Mouse (Mus musculus) forebrain, embryonic 15.5 days (tissue): ENCODE data around the gene Trim17. TPM values are rescaled to one million over a fixed set of nuclear protein-coding genes. Genes with fewer than 3 reads are reported as not detected.
A peak's percentile ranks its signal among the peaks of the same experiment; 100 is the strongest.

Experiments used
- ATAC-seq: fragments of 200-750 bp; cut with Nextera tagmentation; replicated peaks from 2 replicates; pipeline ENCODE4 v1.8.0; 2017; ENCODE audit warnings: mild to moderate bottlenecking, moderate TSS enrichment, moderate library complexity
- H3K27ac ChIP-seq: fragments of 300-500 bp; sonication (generic); replicated peaks from 2 replicates; pipeline ENCODE4 v1.5.1; 2015; ENCODE audit warnings: mild to moderate bottlenecking, inconsistent platforms
- H3K27me3 ChIP-seq: fragments of 300-500 bp; sonication (generic); 2 replicates; pipeline ENCODE4 v1.6.1; 2015; ENCODE audit warnings: inconsistent platforms
- H3K36me3 ChIP-seq: fragments of 300-500 bp; sonication (generic); 2 replicates; pipeline ENCODE4 v1.6.1; 2015; ENCODE audit warnings: mild to moderate bottlenecking, inconsistent platforms
- H3K4me1 ChIP-seq: fragments of 300-500 bp; sonication (generic); 2 replicates; pipeline ENCODE4 v1.6.1; 2015; ENCODE audit warnings: inconsistent platforms
- H3K4me2 ChIP-seq: fragments of 300-500 bp; sonication (generic); replicated peaks from 2 replicates; pipeline ENCODE4 v1.6.1; 2015; ENCODE audit warnings: mild to moderate bottlenecking, inconsistent platforms
- H3K4me3 ChIP-seq: fragments of 300-500 bp; sonication (generic); 2 replicates; pipeline ENCODE4 v1.5.1; 2015; ENCODE audit warnings: mild to moderate bottlenecking, inconsistent platforms
- H3K9ac ChIP-seq: fragments of 300-500 bp; sonication (generic); replicated peaks from 2 replicates; pipeline ENCODE4 v1.6.1; 2015; ENCODE audit warnings: mild to moderate bottlenecking, inconsistent platforms
- H3K9me3 ChIP-seq: fragments of 300-500 bp; sonication (generic); 2 replicates; pipeline ENCODE4 v1.6.1; 2016; ENCODE audit warnings: inconsistent platforms
- WGBS: fragments of 180-500 bp; shearing (Covaris S2); methylation state at CpG from one replicate; pipeline ENCODE4 v1.1.7; 2015; ENCODE audit warnings: mixed read lengths; 5-methylcytosine and 5-hydroxymethylcytosine counted together
- polyA plus RNA-seq: library from polyadenylated mRNA; unstranded; fragments of >200 nt; fragmentation: Nextera tagmentation; extraction: Ambion mirVana; gene quantifications from 2 replicates; pipeline ENCODE4 v1.2.1, GENCODE M21; 2015

Trim17 gene
- polyA plus RNA-seq, 1 experiment from 2014 or later, result 1.9 TPM

DNA sequence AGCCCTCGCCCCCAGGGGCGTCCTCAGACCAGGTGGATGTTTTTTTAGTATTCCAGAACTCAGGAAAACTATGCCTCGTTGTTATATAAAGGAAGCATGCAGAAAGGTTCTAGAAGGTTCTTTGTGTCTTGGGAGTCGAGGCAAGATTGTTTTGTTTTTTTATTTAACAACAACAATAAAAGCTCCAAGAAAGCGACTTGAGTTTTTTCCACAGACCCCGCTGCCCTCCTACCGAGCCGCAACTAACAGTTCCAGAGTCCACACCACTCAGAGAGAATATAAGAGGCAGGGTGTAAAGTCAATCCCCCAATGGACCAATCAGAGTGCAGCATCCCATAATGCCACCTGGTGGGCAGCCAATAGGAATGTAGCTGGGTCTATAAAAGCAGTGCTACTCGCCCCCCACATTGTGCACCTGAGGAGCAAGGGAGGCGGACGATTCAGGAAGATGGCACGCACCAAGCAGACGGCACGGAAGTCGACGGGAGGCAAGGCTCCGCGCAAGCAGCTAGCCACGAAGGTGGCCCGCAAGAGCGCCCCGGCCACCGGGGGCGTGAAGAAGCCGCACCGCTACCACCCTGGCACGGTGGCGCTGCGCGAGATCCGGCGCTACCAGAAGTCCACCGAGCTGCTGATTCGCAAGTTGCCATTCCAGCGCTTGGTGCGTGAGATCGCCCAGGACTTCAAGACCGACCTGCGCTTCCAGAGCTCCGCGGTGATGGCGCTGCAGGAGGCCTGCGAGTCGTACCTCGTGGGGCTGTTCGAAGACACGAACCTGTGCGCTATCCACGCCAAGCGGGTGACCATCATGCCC, 7.1 kb downstream of the Trim17 start:
- 65% methylated on average over 50 of the region's 50 CpGs for WGBS
- H3K4me2 ChIP-seq, result no peak overlapping the region
- peaks cover 40% of the 10 kb centered on the region for H3K4me1 ChIP-seq
- H3K27me3 ChIP-seq, result no peaks in the 10 kb centered on the region
- no peaks in the 10 kb centered on the region for H3K36me3 ChIP-seq
- H3K9me3 ChIP-seq, result no peaks in the 10 kb centered on the region
- H3K4me3 ChIP-seq, result no peak overlapping the region
- no peak overlapping the region for H3K27ac ChIP-seq
- no peak overlapping the region for H3K9ac ChIP-seq
- no peak for ATAC-seq

GRCm38 (mm10) chr11:58963543-58963942, 9.1 kb downstream of the Trim17 start:
- no peak overlapping the region for H3K4me2 ChIP-seq
- H3K4me3 ChIP-seq, result no peak overlapping the region
- H3K9ac ChIP-seq, result no peak overlapping the region
- H3K27ac ChIP-seq, result no peak overlapping the region
- peaks cover 21% of the 10 kb centered on the region for H3K4me1 ChIP-seq
- 35% methylated on average over 17 of the region's 17 CpGs for whole genome bisulfite sequencing
- ATAC-seq, result no peak
- H3K9me3 ChIP-seq, result no peaks in the 10 kb centered on the region
- H3K36me3 ChIP-seq, result no peaks in the 10 kb centered on the region
- H3K27me3 ChIP-seq, result no peaks in the 10 kb centered on the region

DNA sequence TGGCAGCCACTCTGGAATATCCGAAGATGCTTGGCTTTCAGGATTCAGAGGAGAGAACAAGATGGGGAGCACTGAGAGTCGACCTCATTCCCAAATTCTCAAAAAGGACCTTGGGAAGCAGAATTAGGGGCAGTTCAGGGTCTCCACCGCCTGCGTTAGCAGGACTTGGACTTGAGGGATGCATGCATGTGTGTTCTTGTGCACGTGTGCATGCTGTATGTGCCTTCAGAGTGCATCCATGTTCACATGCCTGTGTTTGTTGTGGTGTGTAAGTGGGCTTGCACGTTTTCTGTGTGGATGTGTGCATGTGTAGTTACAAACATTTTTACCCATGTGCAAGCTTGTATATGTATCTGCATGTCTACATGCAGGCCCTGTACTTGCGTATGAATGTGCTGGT, 9.7 kb downstream of the Trim17 start:
- Histone ChIP-seq H3K27me3 (no peaks in the 10 kb centered on the region), H3K4me1 (peaks cover 14% of the 10 kb centered on the region), H3K36me3 (peaks cover 1% of the 10 kb centered on the region; the same call in 1 of the 2 replicates), H3K27ac (no peak overlapping the region), H3K4me3 (no peak overlapping the region), H3K9me3 (no peaks in the 10 kb centered on the region), H3K9ac (no peak overlapping the region), H3K4me2 (no peak overlapping the region)
- WGBS, result 87% methylated on average over 7 of the region's 7 CpGs
- no peak for ATAC-seq

DNA sequence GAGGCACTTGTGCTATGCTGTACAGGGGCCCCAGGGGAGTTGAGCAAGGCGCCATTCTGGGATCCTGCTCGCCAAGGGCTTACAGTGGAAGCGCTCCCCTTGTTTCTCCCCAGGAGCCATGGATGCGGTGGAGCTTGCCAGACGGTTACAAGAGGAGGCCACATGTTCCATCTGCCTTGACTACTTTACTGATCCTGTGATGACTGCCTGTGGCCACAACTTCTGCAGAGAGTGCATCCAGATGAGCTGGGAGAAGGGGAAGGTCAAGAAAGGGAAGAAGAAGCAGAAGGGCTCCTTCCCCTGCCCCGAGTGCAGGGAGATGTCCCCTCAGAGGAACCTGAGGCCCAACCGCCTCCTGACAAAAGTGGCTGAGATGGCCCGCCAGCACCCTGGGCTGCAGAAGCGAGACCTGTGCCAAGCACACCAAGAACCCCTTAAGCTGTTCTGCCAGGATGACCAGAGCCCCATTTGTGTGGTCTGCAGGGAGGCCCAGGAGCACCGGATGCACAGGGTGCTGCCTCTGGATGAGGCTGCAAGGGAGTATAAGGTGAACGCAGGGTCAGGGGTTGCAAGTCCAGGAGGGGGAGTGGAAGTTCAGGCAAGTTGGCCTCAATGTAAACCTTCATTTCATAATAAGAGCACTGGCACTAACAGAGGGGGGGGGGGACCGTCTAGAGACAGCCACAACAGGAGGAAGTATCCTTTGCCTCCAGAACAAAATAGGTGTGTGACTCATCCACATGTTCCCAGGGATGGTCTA, 10.7 kb downstream of the Trim17 start:
- Histone ChIP-seq H3K4me3 (no peak overlapping the region), H3K27ac (no peak overlapping the region), H3K4me1 (peaks cover 4% of the 10 kb centered on the region; the same call in 1 of the 2 replicates), H3K27me3 (no peaks in the 10 kb centered on the region), H3K4me2 (no peak overlapping the region), H3K36me3 (peaks cover 5% of the 10 kb centered on the region; the same call in 1 of the 2 replicates), H3K9ac (no peak overlapping the region), H3K9me3 (no peaks in the 10 kb centered on the region)
- no peak for ATAC-seq
- 62% methylated on average over 12 of the region's 12 CpGs for WGBS

GRCm38 (mm10) chr11:58967346-58967745, 12.9 kb downstream of the Trim17 start:
- no peak for ATAC-seq
- Histone ChIP-seq H3K27ac (no peak overlapping the region), H3K9ac (no peak overlapping the region), H3K36me3 (peaks cover 13% of the 10 kb centered on the region; the same call in 1 of the 2 replicates), H3K9me3 (no peaks in the 10 kb centered on the region), H3K4me1 (no peaks in the 10 kb centered on the region), H3K4me2 (no peak overlapping the region), H3K27me3 (no peaks in the 10 kb centered on the region), H3K4me3 (no peak overlapping the region)
- WGBS, result 94% methylated on average over 1 of the region's 1 CpGs

DNA sequence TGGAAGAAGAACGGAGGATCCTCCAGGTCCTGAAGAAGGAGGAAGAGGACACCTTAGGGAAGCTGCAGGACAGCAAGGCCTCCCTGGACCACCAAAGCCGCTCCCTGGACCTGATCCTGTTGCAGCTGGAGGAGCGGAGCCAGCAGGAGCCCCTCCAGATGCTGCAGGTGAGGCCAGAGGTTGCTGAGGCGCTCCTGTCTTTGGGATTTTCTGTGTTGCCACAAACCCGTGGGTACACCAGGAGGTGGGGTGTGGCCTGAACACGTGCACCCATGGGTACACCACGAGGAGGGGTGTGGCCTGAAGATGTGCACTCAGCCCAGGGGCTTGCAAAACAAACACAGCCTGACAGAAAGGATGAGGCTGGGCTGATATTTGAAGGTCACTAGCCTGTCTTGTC, 14.1 kb downstream of the Trim17 start:
- Histone ChIP-seq H3K27me3 (no peaks in the 10 kb centered on the region), H3K27ac (no peak overlapping the region), H3K4me3 (no peak overlapping the region), H3K4me1 (no peaks in the 10 kb centered on the region; the same call in 1 of the 2 replicates), H3K9me3 (no peaks in the 10 kb centered on the region), H3K4me2 (no peak overlapping the region), H3K9ac (no peak overlapping the region), H3K36me3 (peaks cover 13% of the 10 kb centered on the region; the same call in 1 of the 2 replicates)
- no peak for ATAC-seq
- 89% methylated on average over 7 of the region's 7 CpGs for WGBS

DNA sequence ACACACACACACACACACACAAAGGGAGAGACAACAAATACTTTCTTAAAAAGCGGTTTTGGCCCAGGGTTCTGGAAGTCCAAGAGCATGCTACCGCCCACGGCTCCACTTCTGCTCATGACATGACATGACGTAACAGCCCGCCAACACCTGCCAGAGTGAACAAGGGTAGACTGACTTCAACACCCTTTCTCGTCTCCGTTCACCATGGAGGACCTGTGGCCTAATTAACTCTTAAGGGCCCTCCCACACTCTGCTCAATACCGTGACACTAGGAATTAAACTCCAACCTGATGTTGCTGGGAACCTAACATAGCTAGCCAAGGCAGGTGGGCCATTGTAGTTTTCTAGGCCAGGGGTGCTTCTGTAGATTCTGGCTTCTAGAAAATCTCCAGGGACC, 14.5 kb downstream of the Trim17 start:
- no peak overlapping the region for H3K27ac ChIP-seq
- peaks cover 13% of the 10 kb centered on the region; the same call in 1 of the 2 replicates for H3K36me3 ChIP-seq
- no peaks in the 10 kb centered on the region for H3K27me3 ChIP-seq
- H3K4me1 ChIP-seq, result no peaks in the 10 kb centered on the region; the same call in 1 of the 2 replicates
- no peak overlapping the region for H3K9ac ChIP-seq
- H3K4me2 ChIP-seq, result no peak overlapping the region
- WGBS, result 82% methylated on average over 8 of the region's 8 CpGs
- H3K9me3 ChIP-seq, result no peaks in the 10 kb centered on the region
- ATAC-seq, result no peak
- H3K4me3 ChIP-seq, result no peak overlapping the region

- Histone ChIP-seq H3K27me3 (no peaks in the 10 kb centered on the region), H3K4me2 (no peak overlapping the region), H3K4me3 (no peak overlapping the region), H3K9ac (no peak overlapping the region), H3K27ac (no peak overlapping the region), H3K9me3 (no peaks in the 10 kb centered on the region), H3K36me3 (peaks cover 13% of the 10 kb centered on the region; the same call in 1 of the 2 replicates), H3K4me1 (no peaks in the 10 kb centered on the region; the same call in 1 of the 2 replicates)
- 81% methylated on average over 6 of the region's 6 CpGs for WGBS
- ATAC-seq, result no peak
Measured at GRCm38 (mm10) chr11:58969659-58970058, 15.2 kb downstream of the Trim17 start.

GRCm38 (mm10) chr11:58970831-58971530, 16.5 kb downstream of the Trim17 start:
- WGBS, result 96% methylated on average over 21 of the region's 21 CpGs
- Histone ChIP-seq H3K9ac (no peak overlapping the region), H3K4me2 (no peak overlapping the region), H3K4me3 (no peak overlapping the region), H3K27me3 (no peaks in the 10 kb centered on the region), H3K36me3 (peaks cover 13% of the 10 kb centered on the region; the same call in 1 of the 2 replicates), H3K4me1 (peaks cover 8% of the 10 kb centered on the region), H3K27ac (no peak overlapping the region), H3K9me3 (no peaks in the 10 kb centered on the region)
- no peak for ATAC-seq

GRCm38 (mm10) chr11:58971796-58972195, 17.3 kb downstream of the Trim17 start:
- H3K9ac ChIP-seq, result no peak overlapping the region
- H3K4me3 ChIP-seq, result no peak overlapping the region
- WGBS, result 95% methylated on average over 3 of the region's 3 CpGs
- no peak for ATAC-seq
- peaks cover 13% of the 10 kb centered on the region; the same call in 1 of the 2 replicates for H3K36me3 ChIP-seq
- H3K4me2 ChIP-seq, result no peak overlapping the region
- H3K9me3 ChIP-seq, result no peaks in the 10 kb centered on the region
- H3K4me1 ChIP-seq, result peaks cover 11% of the 10 kb centered on the region
- H3K27ac ChIP-seq, result no peak overlapping the region
- H3K27me3 ChIP-seq, result no peaks in the 10 kb centered on the region

GRCm38 (mm10) chr11:58974414-58974813, 19.9 kb downstream of the Trim17 start:
- no peaks in the 10 kb centered on the region for H3K9me3 ChIP-seq
- H3K4me2 ChIP-seq, result no peak overlapping the region
- H3K27ac ChIP-seq, result no peak overlapping the region
- no peak overlapping the region for H3K4me3 ChIP-seq
- no peak overlapping the region for H3K9ac ChIP-seq
- ATAC-seq, result no peak
- H3K36me3 ChIP-seq, result peaks cover 10% of the 10 kb centered on the region; the same call in 1 of the 2 replicates
- 86% methylated on average over 3 of the region's 3 CpGs for WGBS
- peaks cover 26% of the 10 kb centered on the region for H3K4me1 ChIP-seq
- no peaks in the 10 kb centered on the region for H3K27me3 ChIP-seq

DNA sequence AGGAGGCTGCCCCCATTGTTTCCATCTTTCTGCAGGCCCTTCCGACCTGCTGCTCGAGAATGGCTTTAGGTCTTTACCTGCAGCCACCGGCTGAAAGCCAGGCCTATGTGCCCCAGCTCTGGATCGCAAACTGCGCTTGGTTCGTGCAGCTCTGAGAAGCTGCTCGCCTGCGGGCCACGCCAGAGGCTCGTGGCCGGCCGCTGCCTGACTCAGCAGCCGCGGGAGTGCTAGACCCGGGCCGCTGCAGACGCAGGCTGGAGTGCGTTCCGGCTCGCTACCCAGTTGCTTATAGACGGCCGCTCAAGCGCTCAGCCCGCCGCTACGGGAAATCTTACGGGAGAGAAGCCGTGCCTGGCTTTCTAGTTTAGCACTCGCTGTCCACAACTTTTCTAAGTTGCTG, 22.7 kb downstream of the Trim17 start:
- Histone ChIP-seq H3K27ac (peak overlapping the region; percentile 71), H3K9me3 (no peaks in the 10 kb centered on the region), H3K9ac (peak overlapping the region; percentile 87), H3K36me3 (peaks cover 4% of the 10 kb centered on the region; the same call in 1 of the 2 replicates), H3K4me2 (peak overlapping the region; percentile 98), H3K27me3 (no peaks in the 10 kb centered on the region), H3K4me1 (peaks cover 52% of the 10 kb centered on the region), H3K4me3 (peak overlapping the region; percentile 65)
- 0% methylated on average over 29 of the region's 29 CpGs for WGBS
- no peak for ATAC-seq
